8 mouse cellular contexts compared by ENCODE assay signal in the genomic region with DNA sequence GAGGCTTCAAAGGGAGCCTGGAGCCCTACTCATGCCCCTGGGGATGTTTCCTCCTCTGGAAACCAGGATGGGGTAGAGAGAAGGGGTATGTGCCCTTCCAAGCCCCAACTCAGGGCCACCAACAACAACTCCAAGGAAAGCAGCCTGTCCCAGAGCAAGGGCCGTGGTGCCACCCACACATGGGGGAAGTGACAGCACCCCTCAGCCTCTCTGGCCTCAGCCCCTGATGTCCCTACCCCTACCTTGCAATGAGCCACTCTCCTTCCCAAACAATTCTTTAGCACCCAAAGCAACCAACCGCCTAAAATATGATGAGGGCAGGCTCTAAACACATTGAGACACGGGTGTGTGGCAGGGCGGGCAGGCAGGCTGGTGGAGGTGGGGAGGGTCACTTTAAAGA. TPM values are rescaled to one million over a fixed set of nuclear protein-coding genes. Genes with fewer than 3 reads are reported as not detected.
DNase-seq lines count a peak whose midpoint lies in the region; ATAC-seq and TF ChIP-seq lines count a peak whose summit lies in the region.

No protein-coding gene starts in this region.

- no peak for TF ChIP-seq CTCF in layer of hippocampus, adult 2 months (conservative IDR thresholded peaks at IDR 0.05)

- H3K36me3 ChIP-seq in forebrain, embryonic 13.5 days (ENCODE audit: poor library complexity, severe bottlenecking), result peaks cover 32% of the 10 kb centered on the region
- H3K36me3 ChIP-seq in intestine, embryonic 15.5 days, result peaks cover 21% of the 10 kb centered on the region
- H3K36me3 ChIP-seq in neural tube, embryonic 13.5 days, result peaks cover 27% of the 10 kb centered on the region

- ATAC-seq in forebrain, embryonic 13.5 days, result no peak
- ATAC-seq in intestine, embryonic 15.5 days, result no peak
- ATAC-seq in neural tube, embryonic 13.5 days (ENCODE audit: low read depth), result peak; percentile 1; the same call in 1 of the 2 replicates

- peaks cover 11% of the 10 kb centered on the region for H3K27me3 ChIP-seq in forebrain, embryonic 13.5 days
- no peaks in the 10 kb centered on the region for H3K27me3 ChIP-seq in intestine, embryonic 15.5 days (replicated peaks)
- H3K27me3 ChIP-seq in neural tube, embryonic 13.5 days, result peaks cover 16% of the 10 kb centered on the region

- H3K9me3 ChIP-seq in forebrain, embryonic 13.5 days (replicated peaks), result no peaks in the 10 kb centered on the region
- no peaks in the 10 kb centered on the region for H3K9me3 ChIP-seq in intestine, embryonic 15.5 days
- no peaks in the 10 kb centered on the region for H3K9me3 ChIP-seq in neural tube, embryonic 13.5 days

- WGBS in forebrain, embryonic 13.5 days, result 9% methylated on average over 4 of the region's 4 CpGs
- WGBS in intestine, embryonic 15.5 days, result 46% methylated on average over 4 of the region's 4 CpGs
- 9% methylated on average over 4 of the region's 4 CpGs for WGBS in neural tube, embryonic 13.5 days

- H3K4me3 ChIP-seq in layer of hippocampus, adult 2 months, result peak overlapping the region; percentile 80
- H3K4me3 ChIP-seq in forebrain, embryonic 13.5 days, result peak overlapping the region; percentile 57
- peak overlapping the region; percentile 45 for H3K4me3 ChIP-seq in intestine, embryonic 15.5 days (replicated peaks)
- peak overlapping the region; percentile 70 for H3K4me3 ChIP-seq in neural tube, embryonic 13.5 days

- no peak for DNase-seq in layer of hippocampus, adult 2 months (ENCODE audit: low spot score in 2 of 2)
- DNase-seq in layer of hippocampus, postnatal 14 days (ENCODE audit: low spot score in 2 of 2), result no peak
- no peak for DNase-seq in retina, embryonic 14.5 days (ENCODE audit: low spot score)
- no peak for DNase-seq in urinary bladder, postnatal 36 days (ENCODE audit: low spot score in 2 of 2)
- DNase-seq in spleen, postnatal 14 days (ENCODE audit: low spot score in 2 of 2), result no peak

- peak overlapping the region; percentile 69 for H3K9ac ChIP-seq in forebrain, embryonic 13.5 days
- peak overlapping the region; percentile 45 for H3K9ac ChIP-seq in intestine, embryonic 15.5 days
- peak overlapping the region; percentile 89 for H3K9ac ChIP-seq in neural tube, embryonic 13.5 days

- peaks cover 63% of the 10 kb centered on the region for H3K4me1 ChIP-seq in forebrain, embryonic 13.5 days
- H3K4me1 ChIP-seq in intestine, embryonic 15.5 days (replicated peaks), result peaks cover 42% of the 10 kb centered on the region
- H3K4me1 ChIP-seq in neural tube, embryonic 13.5 days (replicated peaks), result peaks cover 67% of the 10 kb centered on the region

- H3K27ac ChIP-seq in layer of hippocampus, adult 2 months, result peak overlapping the region; percentile 93; the same call in 1 of the 2 replicates
- peak overlapping the region; percentile 65; the same call in 1 of the 2 replicates for H3K27ac ChIP-seq in forebrain, embryonic 13.5 days
- no peak overlapping the region for H3K27ac ChIP-seq in intestine, embryonic 15.5 days
- peak overlapping the region; percentile 81; the same call in 1 of the 2 replicates for H3K27ac ChIP-seq in neural tube, embryonic 13.5 days (replicated peaks)

- H3K4me2 ChIP-seq in forebrain, embryonic 13.5 days, result peak overlapping the region; percentile 85
- H3K4me2 ChIP-seq in intestine, embryonic 15.5 days (replicated peaks), result peak overlapping the region; percentile 89
- H3K4me2 ChIP-seq in neural tube, embryonic 13.5 days, result peak overlapping the region; percentile 94

RNA-seq across cellular contexts. Expression of gene Dok4, which starts 6.1 kb away (rescaled TPM):
- total RNA-seq in layer of hippocampus, adult 2 months (2021), result 10 to 100 TPM; 24.1 to 26.4 TPM
- total RNA-seq in layer of hippocampus, postnatal 14 days (2021), result 10 to 100 TPM; 50.2 to 54.1 TPM
- polyA plus RNA-seq in forebrain, embryonic 13.5 days (2015; fragmentation: Nextera tagmentation; extraction: Ambion mirVana), result 38.2 and 39.2 TPM in 2 replicates
- 39.4 and 40.3 TPM in 2 replicates for polyA plus RNA-seq in intestine, embryonic 15.5 days (2015; fragmentation: Nextera tagmentation; extraction: Ambion mirVana)
- polyA plus RNA-seq in neural tube, embryonic 13.5 days (2015; fragmentation: Nextera tagmentation; extraction: Ambion mirVana), result 80.2 and 103 TPM in 2 replicates

RNA-seq across cellular contexts. Expression of gene Polr2c, which starts 12.8 kb away (rescaled TPM):
- total RNA-seq in layer of hippocampus, adult 2 months (2021), result 10 to 100 TPM; 69.1 to 71.4 TPM
- total RNA-seq in layer of hippocampus, postnatal 14 days (2021), result 10 to 100 TPM; 50.0 to 57.8 TPM
- 170 TPM in 2 replicates for polyA plus RNA-seq in forebrain, embryonic 13.5 days (2015; fragmentation: Nextera tagmentation; extraction: Ambion mirVana)
- 126 and 134 TPM in 2 replicates for polyA plus RNA-seq in intestine, embryonic 15.5 days (2015; fragmentation: Nextera tagmentation; extraction: Ambion mirVana)
- 116 and 125 TPM in 2 replicates for polyA plus RNA-seq in neural tube, embryonic 13.5 days (2015; fragmentation: Nextera tagmentation; extraction: Ambion mirVana)

RNA-seq across cellular contexts. Expression of gene Ciapin1, which starts 31.8 kb away (rescaled TPM):
- total RNA-seq in layer of hippocampus, adult 2 months (2021), result 10 to 100 TPM; 60.9 to 67.2 TPM
- 10 to 100 TPM; 76.1 to 88.0 TPM for total RNA-seq in layer of hippocampus, postnatal 14 days (2021)
- 162 and 176 TPM in 2 replicates for polyA plus RNA-seq in forebrain, embryonic 13.5 days (2015; fragmentation: Nextera tagmentation; extraction: Ambion mirVana)
- polyA plus RNA-seq in intestine, embryonic 15.5 days (2015; fragmentation: Nextera tagmentation; extraction: Ambion mirVana), result 89.8 and 94.6 TPM in 2 replicates
- 178 and 204 TPM in 2 replicates for polyA plus RNA-seq in neural tube, embryonic 13.5 days (2015; fragmentation: Nextera tagmentation; extraction: Ambion mirVana)

RNA-seq across cellular contexts. Expression of gene Coq9, which starts 31.9 kb away (rescaled TPM):
- total RNA-seq in layer of hippocampus, adult 2 months (2021), result 10 to 100 TPM; 78.2 to 83.7 TPM
- total RNA-seq in layer of hippocampus, postnatal 14 days (2021), result 10 to 100 TPM; 80.7 to 97.6 TPM
- polyA plus RNA-seq in forebrain, embryonic 13.5 days (2015; fragmentation: Nextera tagmentation; extraction: Ambion mirVana), result 55.0 and 60.8 TPM in 2 replicates
- 97.5 and 110 TPM in 2 replicates for polyA plus RNA-seq in intestine, embryonic 15.5 days (2015; fragmentation: Nextera tagmentation; extraction: Ambion mirVana)
- 57.7 and 64.4 TPM in 2 replicates for polyA plus RNA-seq in neural tube, embryonic 13.5 days (2015; fragmentation: Nextera tagmentation; extraction: Ambion mirVana)

RNA-seq across cellular contexts. Expression of gene Ccdc102a, which starts 47.9 kb away (rescaled TPM):
- 1 to 10 TPM; 1.7 to 1.9 TPM for total RNA-seq in layer of hippocampus, adult 2 months (2021)
- 1 to 10 TPM; 2.7 to 3.8 TPM for total RNA-seq in layer of hippocampus, postnatal 14 days (2021)
- 5.6 TPM in 2 replicates for polyA plus RNA-seq in forebrain, embryonic 13.5 days (2015; fragmentation: Nextera tagmentation; extraction: Ambion mirVana)
- 20.1 and 20.7 TPM in 2 replicates for polyA plus RNA-seq in intestine, embryonic 15.5 days (2015; fragmentation: Nextera tagmentation; extraction: Ambion mirVana)
- polyA plus RNA-seq in neural tube, embryonic 13.5 days (2015; fragmentation: Nextera tagmentation; extraction: Ambion mirVana), result 8.1 and 10.1 TPM in 2 replicates
